Mouse (Mus musculus): ENCODE measurements at regions not wholly inside any gene's neighbourhood (a gene's known extent, or its start where the extent isn't known, plus 50 kb on each side); places are given as distances from the start of the nearest gene placed in this dataset.
A peak's percentile ranks its signal among the peaks of the same experiment; 100 is the strongest.

DNA sequence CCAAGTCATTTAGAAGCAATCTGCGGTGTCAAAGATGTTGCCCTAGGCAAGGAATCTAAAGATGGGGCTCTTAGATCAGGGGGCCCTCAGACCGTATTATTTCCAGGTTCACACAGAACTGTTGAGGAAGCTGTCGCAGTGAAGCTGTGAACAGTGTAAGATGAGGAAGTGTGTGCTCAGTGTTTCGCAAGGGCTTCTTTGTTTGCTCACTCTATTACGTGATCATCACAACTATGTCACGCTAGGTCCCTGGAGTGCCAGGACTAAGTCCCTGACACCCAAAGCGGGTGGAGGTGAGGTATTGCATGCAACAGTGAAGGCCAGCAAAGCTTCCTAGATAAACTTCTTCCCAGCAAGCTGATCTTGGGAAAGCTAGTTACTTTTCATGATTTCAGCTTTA, 254.4 kb downstream of the Hlx start:
- 93% methylated on average over 7 of the region's 7 CpGs for WGBS
- Histone ChIP-seq H3K27me3 (ENCODE audit: low read depth, poor library complexity, severe bottlenecking) (no peaks in the 10 kb centered on the region), H3K4me1 (no peaks in the 10 kb centered on the region), H3K4me3 (no peak overlapping the region), H3K9me3 (replicated peaks) (no peaks in the 10 kb centered on the region), H3K36me3 (no peaks in the 10 kb centered on the region), H3K27ac (replicated peaks) (no peak overlapping the region)
- DNase-seq (ENCODE audit: low spot score), result no peak

DNA sequence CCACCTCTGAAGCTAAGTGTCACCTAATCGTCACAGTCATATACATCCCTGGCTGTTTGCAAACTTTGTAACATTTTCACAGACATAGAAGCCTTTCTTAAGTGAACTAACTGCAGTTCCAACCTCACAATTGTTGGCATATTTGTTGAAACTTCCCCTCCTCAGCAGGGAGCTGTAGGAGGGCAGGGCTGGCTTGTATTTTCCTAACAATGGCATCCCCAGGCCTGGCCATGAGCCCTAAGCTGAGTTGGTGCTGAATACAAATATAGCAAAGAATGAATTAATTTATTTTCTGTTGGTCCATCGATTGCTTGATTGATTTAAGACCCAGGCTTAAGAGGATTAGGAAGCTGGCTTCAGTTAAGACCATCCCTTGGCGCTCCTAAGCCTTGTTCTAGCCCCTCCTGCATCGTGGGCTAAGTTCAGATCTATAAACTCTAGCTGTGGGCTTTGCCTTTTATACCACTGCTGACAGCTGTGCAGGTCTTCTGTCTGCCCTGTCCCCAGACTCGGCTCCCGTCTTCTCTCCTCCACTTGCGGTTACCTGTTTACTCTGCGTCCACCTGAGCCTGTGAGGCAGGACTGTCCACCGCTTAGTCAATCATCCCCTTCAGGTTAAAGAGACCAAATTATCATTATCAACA, 269.8 kb downstream of the Hlx start:
- Histone ChIP-seq H3K27ac (replicated peaks) (no peak overlapping the region), H3K9me3 (replicated peaks) (no peaks in the 10 kb centered on the region), H3K36me3 (no peaks in the 10 kb centered on the region), H3K4me3 (no peak overlapping the region), H3K27me3 (ENCODE audit: low read depth, poor library complexity, severe bottlenecking) (peaks cover 48% of the 10 kb centered on the region), H3K4me1 (peaks cover 10% of the 10 kb centered on the region)
- DNase-seq (ENCODE audit: low spot score), result no peak
- WGBS, result 41% methylated on average over 9 of the region's 9 CpGs

DNA sequence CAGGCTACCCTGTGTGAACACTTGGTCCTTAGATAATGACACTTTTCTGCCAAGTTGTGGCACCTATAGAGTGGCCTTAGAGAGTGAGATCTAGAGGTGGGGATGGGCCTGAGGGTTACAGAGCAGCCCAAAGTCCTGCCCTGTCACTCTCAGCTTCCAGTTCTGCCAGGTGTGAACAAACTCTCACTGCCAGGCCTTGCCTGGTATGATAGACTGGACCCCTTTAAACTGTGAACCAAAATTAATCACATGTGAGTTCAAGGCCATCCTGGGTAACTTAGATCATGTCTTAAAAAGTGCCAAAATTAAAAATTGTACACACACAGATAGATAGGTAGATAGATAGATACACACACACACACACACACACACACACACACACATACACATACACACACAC, 271.0 kb downstream of the Hlx start:
- H3K4me3 ChIP-seq, result no peak overlapping the region
- H3K36me3 ChIP-seq, result no peaks in the 10 kb centered on the region
- no peaks in the 10 kb centered on the region for H3K9me3 ChIP-seq (replicated peaks)
- H3K27ac ChIP-seq (replicated peaks), result no peak overlapping the region
- H3K27me3 ChIP-seq (ENCODE audit: low read depth, poor library complexity, severe bottlenecking), result peaks cover 44% of the 10 kb centered on the region
- peaks cover 10% of the 10 kb centered on the region for H3K4me1 ChIP-seq
- no peak for DNase-seq (ENCODE audit: low spot score)

DNA sequence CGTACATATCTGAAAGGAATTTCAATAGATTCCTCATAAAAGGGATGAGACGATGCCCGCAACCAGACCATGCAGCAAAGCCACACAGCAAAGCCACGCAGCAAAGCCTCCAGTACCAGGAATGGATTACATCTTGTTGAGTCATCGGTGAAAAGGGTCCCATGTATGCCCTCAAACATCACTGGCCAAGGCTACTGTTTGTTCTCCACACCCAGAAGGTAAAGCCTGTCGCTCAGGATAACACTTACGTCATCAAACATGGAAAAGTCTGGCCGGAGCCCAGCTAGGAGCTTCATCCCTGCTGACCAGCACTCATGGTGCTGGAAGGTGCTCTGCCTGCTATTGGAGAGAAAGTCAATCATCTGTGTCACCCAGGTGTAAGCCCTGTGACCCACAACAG, 275.7 kb downstream of the Hlx start:
- 91% methylated on average over 8 of the region's 8 CpGs for WGBS
- Histone ChIP-seq H3K4me1 (peaks cover 6% of the 10 kb centered on the region; the same call in 1 of the 2 replicates), H3K36me3 (no peaks in the 10 kb centered on the region), H3K4me3 (no peak overlapping the region), H3K9me3 (replicated peaks) (no peaks in the 10 kb centered on the region), H3K27me3 (ENCODE audit: low read depth, poor library complexity, severe bottlenecking) (peaks cover 40% of the 10 kb centered on the region), H3K27ac (replicated peaks) (no peak overlapping the region)
- DNase-seq (ENCODE audit: low spot score), result no peak

DNA sequence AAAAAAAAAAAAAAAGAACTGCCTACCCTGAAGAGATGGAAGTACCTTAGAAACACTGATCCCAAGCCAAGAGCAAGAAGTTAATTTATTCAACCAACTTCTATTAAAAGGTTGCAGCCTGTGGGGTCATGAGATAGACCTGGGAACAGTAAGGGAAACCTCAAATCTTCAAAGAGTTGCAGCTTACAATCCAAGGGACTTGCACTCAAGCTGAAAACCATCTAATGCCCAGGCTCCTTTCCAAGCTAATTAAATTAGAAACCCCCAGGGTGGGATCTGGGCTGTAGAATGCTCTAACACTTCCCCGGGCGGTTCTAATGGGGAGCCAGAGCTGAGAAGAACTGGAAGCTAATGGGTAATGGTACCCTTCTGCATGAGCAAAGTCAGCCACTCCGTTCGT, 278.0 kb downstream of the Hlx start:
- 84% methylated on average over 4 of the region's 4 CpGs for WGBS
- no peaks in the 10 kb centered on the region for H3K36me3 ChIP-seq
- H3K27ac ChIP-seq (replicated peaks), result no peak overlapping the region
- H3K27me3 ChIP-seq (ENCODE audit: low read depth, poor library complexity, severe bottlenecking), result peaks cover 33% of the 10 kb centered on the region
- peaks cover 6% of the 10 kb centered on the region; the same call in 1 of the 2 replicates for H3K4me1 ChIP-seq
- H3K9me3 ChIP-seq (replicated peaks), result no peaks in the 10 kb centered on the region
- no peak for DNase-seq (ENCODE audit: low spot score)
- H3K4me3 ChIP-seq, result no peak overlapping the region

DNA sequence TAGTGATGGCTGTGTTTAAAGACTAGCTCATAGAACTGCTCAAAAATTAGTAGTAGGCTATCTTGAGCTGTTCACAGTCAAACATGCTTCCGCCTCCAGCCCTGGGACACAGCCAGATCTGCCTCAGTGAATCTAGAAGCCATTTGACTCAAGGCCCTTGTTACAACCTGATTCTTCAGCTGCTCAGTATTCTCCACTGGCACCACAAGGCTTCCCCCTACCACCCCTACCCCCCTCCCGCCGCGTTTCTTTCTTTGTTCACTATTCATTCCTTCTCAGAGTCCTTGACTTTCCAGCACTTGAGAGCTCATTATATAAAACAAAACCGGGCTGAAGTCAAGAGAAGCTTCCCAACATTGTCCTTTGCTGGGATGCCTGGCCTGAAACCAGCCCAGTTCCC, 278.7 kb downstream of the Hlx start:
- Histone ChIP-seq H3K36me3 (no peaks in the 10 kb centered on the region), H3K4me3 (no peak overlapping the region), H3K4me1 (peaks cover 6% of the 10 kb centered on the region; the same call in 1 of the 2 replicates), H3K27me3 (ENCODE audit: low read depth, poor library complexity, severe bottlenecking) (peaks cover 37% of the 10 kb centered on the region), H3K9me3 (replicated peaks) (no peaks in the 10 kb centered on the region), H3K27ac (replicated peaks) (no peak overlapping the region)
- no peak for DNase-seq (ENCODE audit: low spot score)
- WGBS, result 51% methylated on average over 5 of the region's 5 CpGs

DNA sequence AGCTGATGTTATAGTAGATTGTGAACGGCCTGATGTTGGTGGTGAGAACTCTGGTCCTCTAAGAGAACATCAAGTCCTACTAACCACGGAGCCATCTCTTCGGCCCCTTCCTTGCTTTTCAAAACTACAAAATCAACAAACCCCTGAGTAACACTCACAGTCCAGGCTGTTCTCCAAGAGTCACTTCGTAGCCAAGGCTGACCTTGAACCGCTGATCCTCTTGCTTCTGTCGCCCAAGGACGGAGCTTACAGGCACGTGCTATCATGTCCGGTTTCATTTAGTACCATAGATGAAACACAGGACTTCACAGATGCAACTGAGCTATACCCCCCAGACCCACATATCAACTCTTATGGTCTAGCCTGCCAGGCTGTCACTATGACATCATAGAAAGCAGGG, 279.4 kb downstream of the Hlx start:
- 94% methylated on average over 9 of the region's 9 CpGs for WGBS
- H3K27me3 ChIP-seq (ENCODE audit: low read depth, poor library complexity, severe bottlenecking), result peaks cover 37% of the 10 kb centered on the region

DNA sequence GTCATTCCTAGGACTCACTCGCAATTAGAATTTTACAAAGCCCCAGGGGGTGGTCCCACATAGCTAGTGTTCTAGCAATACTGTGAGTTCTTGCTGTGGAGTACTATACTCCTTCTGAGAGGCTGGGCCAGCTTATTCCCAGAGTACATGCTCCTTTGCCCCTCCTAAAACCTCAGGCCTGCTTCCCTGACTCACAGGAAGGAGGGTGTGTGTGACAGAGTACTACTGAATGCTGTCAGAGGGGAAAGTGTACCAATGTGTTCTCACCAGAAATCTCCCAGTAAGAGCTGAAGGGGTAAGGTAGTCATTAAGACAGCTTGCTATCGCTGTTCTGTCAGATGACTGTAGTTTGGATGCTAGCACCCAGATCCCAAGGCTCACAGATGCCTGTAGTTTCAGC, 280.7 kb downstream of the Hlx start:
- no peaks in the 10 kb centered on the region for H3K9me3 ChIP-seq (replicated peaks)
- WGBS, result 80% methylated on average over 2 of the region's 2 CpGs
- DNase-seq (ENCODE audit: low spot score), result no peak
- no peak overlapping the region for H3K4me3 ChIP-seq
- H3K27me3 ChIP-seq (ENCODE audit: low read depth, poor library complexity, severe bottlenecking), result peaks cover 30% of the 10 kb centered on the region; the same call in 1 of the 2 replicates
- peaks cover 6% of the 10 kb centered on the region; the same call in 1 of the 2 replicates for H3K4me1 ChIP-seq
- H3K27ac ChIP-seq (replicated peaks), result no peak overlapping the region
- no peaks in the 10 kb centered on the region for H3K36me3 ChIP-seq

More for the DNA sequence above, 279.4 kb downstream of the Hlx start:
- H3K27ac ChIP-seq (replicated peaks), result no peak overlapping the region
- H3K36me3 ChIP-seq, result no peaks in the 10 kb centered on the region
- H3K9me3 ChIP-seq (replicated peaks), result no peaks in the 10 kb centered on the region
- no peak overlapping the region for H3K4me3 ChIP-seq
- peaks cover 6% of the 10 kb centered on the region; the same call in 1 of the 2 replicates for H3K4me1 ChIP-seq
- no peak for DNase-seq (ENCODE audit: low spot score)

DNA sequence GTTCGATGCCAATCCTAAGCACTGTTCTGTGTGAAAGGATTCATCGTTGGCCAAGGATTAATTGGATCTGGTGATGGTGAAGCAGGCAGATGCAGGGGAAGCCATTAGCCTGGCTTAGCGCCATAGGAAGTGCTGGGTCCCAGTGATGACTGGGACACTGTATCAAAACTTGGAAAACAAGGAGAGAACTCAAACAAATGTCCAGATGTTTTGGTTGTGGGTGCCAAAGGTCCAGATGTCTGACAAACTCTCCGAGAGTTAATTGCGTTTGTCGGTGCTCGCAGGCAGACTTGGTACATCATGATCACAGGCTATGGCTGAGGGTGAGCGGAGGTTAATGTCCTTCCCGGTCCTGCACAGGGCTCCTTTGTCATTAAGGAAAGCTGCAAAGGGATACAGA, 283.4 kb downstream of the Hlx start:
- Histone ChIP-seq H3K4me3 (no peak overlapping the region), H3K9me3 (replicated peaks) (no peaks in the 10 kb centered on the region), H3K27me3 (ENCODE audit: low read depth, poor library complexity, severe bottlenecking) (peaks cover 10% of the 10 kb centered on the region; the same call in 1 of the 2 replicates), H3K4me1 (peaks cover 6% of the 10 kb centered on the region; the same call in 1 of the 2 replicates), H3K36me3 (no peaks in the 10 kb centered on the region), H3K27ac (replicated peaks) (no peak overlapping the region)
- WGBS, result 92% methylated on average over 9 of the region's 9 CpGs
- no peak for DNase-seq (ENCODE audit: low spot score)

DNA sequence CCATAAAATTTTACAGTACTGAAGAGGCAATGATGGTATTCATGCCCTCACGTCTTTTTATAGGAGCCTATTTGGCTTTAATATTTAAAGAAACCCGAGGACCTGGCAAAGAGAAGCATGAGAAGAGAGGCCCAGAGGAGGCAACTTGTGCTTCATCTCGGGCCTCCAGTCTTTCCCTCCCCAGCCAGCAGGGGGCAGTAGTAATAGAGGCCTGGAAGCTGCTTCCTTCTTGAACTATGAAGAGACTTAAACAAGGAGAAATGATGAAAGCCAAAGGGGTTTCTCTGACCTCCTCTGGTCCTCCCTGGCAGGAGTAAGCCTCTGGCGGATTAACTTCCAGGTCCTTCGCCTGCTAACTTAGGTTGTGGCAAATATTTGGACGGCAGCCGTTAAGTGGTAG, 284.5 kb downstream of the Hlx start:
- no peaks in the 10 kb centered on the region for H3K9me3 ChIP-seq (replicated peaks)
- no peak overlapping the region for H3K4me3 ChIP-seq
- 52% methylated on average over 7 of the region's 7 CpGs for WGBS
- no peaks in the 10 kb centered on the region for H3K4me1 ChIP-seq
- no peak overlapping the region for H3K27ac ChIP-seq (replicated peaks)
- H3K27me3 ChIP-seq (ENCODE audit: low read depth, poor library complexity, severe bottlenecking), result peaks cover 10% of the 10 kb centered on the region; the same call in 1 of the 2 replicates
- no peaks in the 10 kb centered on the region for H3K36me3 ChIP-seq
- peak; percentile 65 for DNase-seq (ENCODE audit: low spot score)

DNA sequence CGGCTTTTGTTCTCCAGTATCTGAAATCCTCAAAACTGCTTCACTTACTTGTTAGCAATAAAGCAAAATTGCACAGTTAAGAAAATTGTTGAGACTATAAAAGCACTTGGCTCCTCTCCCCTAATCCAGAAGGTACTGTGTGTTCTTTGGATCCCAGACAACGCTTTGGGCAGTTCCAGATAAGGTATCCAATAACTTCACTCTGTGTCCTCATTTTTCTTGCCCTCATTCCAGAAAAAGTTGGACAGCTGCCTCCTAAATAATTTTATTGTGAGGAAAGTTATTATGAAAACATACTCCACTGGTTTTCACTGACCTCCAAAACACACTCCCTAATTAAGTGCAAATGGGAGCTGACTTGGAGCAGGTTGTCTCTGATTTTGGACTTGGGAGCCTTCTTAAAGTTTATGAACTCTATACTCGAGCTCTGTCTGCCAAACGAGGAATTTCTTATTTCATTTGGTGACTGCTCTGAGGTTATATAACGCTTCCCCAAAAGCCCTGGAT, 285.2 kb downstream of the Hlx start:
- 83% methylated on average over 5 of the region's 5 CpGs for WGBS
- H3K27me3 ChIP-seq (ENCODE audit: low read depth, poor library complexity, severe bottlenecking), result peaks cover 13% of the 10 kb centered on the region; the same call in 1 of the 2 replicates
- no peak overlapping the region for H3K27ac ChIP-seq (replicated peaks)
- no peaks in the 10 kb centered on the region for H3K36me3 ChIP-seq
- no peak overlapping the region for H3K4me3 ChIP-seq
- H3K9me3 ChIP-seq (replicated peaks), result no peaks in the 10 kb centered on the region
- H3K4me1 ChIP-seq, result no peaks in the 10 kb centered on the region
- DNase-seq (ENCODE audit: low spot score), result no peak

DNA sequence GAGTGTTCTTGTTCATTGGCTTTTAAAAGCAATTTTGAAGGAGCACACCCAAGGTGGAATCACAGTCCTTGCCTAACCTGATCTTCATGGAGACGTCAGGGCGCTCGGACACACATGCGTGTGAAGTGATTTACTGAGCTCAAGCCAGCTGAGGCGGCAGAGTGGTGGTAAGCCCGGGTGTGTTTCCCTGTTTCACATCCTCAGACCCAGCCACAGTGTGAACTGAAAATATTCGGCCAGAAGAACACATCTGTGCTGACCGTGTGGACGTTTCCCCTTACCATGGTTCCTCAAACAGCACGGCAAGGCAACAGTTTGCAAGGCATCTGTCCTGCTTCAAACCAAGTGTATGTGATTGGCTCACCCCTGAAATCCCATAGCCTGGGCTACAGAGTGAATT, 288.2 kb downstream of the Hlx start:
- no peak for DNase-seq (ENCODE audit: low spot score)
- Histone ChIP-seq H3K27ac (replicated peaks) (no peak overlapping the region), H3K4me1 (peaks cover 7% of the 10 kb centered on the region; the same call in 1 of the 2 replicates), H3K27me3 (ENCODE audit: low read depth, poor library complexity, severe bottlenecking) (peaks cover 10% of the 10 kb centered on the region; the same call in 1 of the 2 replicates), H3K36me3 (no peaks in the 10 kb centered on the region), H3K4me3 (no peak overlapping the region), H3K9me3 (replicated peaks) (no peaks in the 10 kb centered on the region)
- WGBS, result 92% methylated on average over 10 of the region's 10 CpGs

DNA sequence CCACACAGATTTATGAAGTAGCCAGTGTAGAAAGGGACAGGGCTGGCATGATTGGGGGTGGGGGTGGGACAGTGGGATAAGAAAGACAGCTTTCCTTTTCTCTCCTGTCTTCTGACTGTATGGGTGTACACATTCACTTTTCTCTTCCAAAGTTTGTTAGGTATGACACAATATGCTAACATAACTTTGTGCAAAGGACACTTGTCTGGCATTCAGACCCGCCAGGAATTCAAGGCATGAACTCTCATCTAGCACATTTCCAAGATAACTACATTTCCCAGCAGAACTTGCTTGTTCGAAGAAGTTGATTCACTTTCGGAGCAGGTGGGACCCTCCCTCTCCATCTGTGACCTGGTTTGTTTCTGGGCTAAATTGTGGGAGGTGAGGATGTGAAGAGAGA, 289.7 kb downstream of the Hlx start:
- Histone ChIP-seq H3K27me3 (ENCODE audit: low read depth, poor library complexity, severe bottlenecking) (peaks cover 6% of the 10 kb centered on the region; the same call in 1 of the 2 replicates), H3K4me3 (no peak overlapping the region), H3K4me1 (peaks cover 7% of the 10 kb centered on the region; the same call in 1 of the 2 replicates), H3K27ac (replicated peaks) (no peak overlapping the region), H3K9me3 (replicated peaks) (no peaks in the 10 kb centered on the region), H3K36me3 (no peaks in the 10 kb centered on the region)
- WGBS, result 86% methylated on average over 3 of the region's 3 CpGs
- no peak for DNase-seq (ENCODE audit: low spot score)

All from midbrain, embryonic 10.5 days (tissue).